Mouse (Mus musculus) Muller cell, postnatal 12 days (primary cell): Measurements from ENCODE around the gene Ccdc93.

ENCODE experiments used
- DNase-seq: peaks from one replicate; pipeline ENCODE4 v3.0.0-alpha.2; 2015; ENCODE audit errors: inconsistent ontology term

The Ccdc93 gene

GRCm38 (mm10) chr1:121511966-121512365 is 81.1 kb downstream of the Ccdc93 start:
- no peak for DNase-seq

- no peak for DNase-seq
Measured at GRCm38 (mm10) chr1:121518609-121519008, 87.8 kb downstream of the Ccdc93 start.

DNA sequence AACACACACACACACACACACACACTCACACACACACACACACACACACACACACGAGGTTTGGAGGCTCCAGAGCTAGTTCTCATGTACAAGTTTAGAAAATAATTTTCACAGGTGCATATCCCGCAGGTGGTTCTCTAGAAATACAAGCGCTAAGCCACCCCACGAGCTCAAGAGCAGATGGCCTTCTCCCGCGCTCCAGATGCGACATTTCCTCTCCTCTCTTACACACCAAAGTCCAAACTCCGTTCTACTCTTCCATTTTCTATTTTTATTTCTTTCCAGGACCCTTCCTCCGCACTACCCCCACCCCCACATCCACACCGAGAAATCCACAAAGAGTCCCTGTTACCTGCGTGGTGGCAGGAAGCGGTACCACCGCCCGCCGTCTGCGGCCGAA is 96.2 kb downstream of the Ccdc93 start:
- no peak for DNase-seq

DNA sequence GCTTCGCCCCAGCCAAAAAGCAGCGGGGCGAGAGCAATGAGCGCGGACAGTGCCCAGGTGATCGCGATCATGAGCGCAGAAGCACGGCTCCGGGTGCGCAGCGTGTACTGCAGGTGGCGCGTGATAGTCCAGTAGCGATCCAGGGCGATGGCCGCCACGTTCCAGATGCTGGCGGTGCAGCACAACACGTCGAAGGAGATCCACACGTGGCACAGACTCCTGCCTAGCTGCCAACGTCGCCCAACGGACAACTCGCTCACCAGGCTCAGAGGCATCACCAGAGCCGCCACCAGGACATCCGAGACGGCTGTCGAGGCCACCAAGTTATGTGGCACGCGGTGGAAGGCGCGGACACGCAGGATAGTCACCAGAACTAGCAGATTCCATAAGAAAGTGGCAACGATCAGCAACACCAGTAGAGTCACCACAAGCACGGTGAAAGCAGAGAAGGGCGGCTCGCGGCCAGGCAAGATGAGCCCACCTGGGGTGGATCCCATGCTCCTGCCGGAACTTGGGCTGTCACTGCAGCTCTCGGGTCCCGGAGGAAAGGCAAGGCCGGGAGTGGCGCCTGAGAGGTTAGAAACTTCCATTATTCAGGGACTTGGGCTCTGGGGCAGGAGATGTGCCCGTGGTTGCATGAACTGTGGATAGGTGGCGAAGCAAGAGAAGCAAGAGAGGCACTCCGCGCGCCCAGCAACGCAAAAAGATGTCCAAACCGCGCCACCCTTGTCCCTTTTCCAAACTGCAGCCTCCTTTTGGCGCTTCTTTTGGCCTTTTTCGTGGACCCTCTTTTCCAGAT is 97.0 kb downstream of the Ccdc93 start:
- DNase-seq, result peak; percentile 5

GRCm38 (mm10) chr1:121528399-121528720 is 97.5 kb downstream of the Ccdc93 start, which contains the start of gene Htr5b:
Gene Htr5b (minus strand): TSS chr1:121528465.
- DNase-seq, result peak; percentile 62

DNA sequence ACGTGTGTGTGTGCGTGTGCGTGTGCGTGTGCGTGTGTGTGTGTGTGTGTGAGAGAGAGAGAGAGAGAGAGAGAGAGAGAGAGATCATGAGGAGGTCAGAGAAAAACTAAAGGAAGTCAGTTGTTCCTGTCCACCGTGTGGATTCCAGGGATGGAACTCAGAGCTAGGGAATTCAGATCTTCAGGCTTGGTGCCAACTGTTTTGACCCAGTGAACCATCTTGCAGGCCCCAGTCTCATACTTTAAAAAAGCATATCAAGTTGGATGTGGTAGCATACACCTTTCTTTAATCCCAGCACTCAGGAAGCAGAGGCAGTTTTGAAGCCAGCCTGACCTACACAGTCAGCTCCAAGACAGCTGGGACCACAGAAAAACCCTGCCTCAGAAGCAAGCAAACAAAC is 98.4 kb downstream of the Ccdc93 start:
- DNase-seq, result no peak

GRCm38 (mm10) chr1:121531439-121531838 is 100.6 kb downstream of the Ccdc93 start:
- no peak for DNase-seq

DNA sequence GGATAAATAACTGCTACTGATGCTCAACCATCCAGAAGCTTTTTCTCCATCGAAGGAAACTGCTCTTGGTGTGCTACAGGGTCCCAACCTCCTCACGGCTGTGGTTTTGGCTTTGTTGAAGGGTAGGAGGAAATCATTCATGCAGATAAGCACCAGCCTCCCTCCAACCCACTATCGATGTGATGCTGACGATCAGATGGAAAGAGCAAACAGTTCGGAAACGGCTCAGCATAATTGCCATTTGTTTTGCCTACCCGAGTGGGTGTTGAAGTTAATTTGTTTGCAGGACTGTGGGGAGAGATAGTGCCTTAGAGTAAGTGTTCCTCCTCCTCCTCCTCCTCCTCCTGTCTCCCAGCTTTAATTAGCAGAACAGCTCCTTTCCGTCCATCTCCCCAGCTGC is 109.5 kb downstream of the Ccdc93 start:
- no peak for DNase-seq

DNA sequence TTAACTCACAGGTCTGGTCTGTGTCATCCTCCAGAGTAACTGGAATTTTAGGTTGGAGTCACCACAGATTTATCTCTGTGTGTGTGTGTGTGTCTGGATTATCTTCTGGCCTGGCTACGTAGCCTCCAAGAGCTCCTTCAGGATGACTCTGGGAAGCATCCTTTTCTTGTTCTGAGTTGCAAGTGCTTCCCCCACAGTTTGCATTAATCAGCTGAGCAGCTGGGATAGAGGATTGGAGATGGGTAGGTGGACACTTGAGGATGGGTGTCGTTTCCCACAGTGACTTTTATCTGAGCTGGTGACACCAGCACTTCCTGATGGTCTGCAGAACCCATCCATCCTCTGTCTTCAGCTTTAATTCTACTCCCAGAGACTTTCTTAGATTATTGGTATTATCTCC is 116.0 kb downstream of the Ccdc93 start:
- no peak for DNase-seq

- DNase-seq, result no peak
Measured at GRCm38 (mm10) chr1:121548667-121549066, 117.8 kb downstream of the Ccdc93 start.

DNA sequence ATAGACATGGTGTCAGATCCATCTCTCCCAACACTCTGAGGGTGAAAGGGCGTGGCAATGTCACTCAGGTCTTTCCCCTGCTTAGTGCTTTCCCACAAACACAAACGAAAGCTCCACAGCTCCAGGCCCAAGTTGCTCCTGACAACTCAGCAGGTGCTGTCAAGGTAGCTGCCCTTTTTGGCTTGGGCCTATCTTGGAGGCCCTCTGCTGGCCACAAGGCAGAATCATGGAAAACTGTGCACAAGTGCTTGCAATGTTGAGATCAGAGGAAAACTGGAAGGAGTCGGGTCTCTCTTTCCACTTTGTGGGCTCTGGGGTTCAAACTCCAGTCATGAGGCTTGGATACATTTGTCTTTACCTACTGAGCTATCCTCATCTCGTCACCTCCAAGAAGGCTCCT is 118.6 kb downstream of the Ccdc93 start:
- DNase-seq, result no peak

DNA sequence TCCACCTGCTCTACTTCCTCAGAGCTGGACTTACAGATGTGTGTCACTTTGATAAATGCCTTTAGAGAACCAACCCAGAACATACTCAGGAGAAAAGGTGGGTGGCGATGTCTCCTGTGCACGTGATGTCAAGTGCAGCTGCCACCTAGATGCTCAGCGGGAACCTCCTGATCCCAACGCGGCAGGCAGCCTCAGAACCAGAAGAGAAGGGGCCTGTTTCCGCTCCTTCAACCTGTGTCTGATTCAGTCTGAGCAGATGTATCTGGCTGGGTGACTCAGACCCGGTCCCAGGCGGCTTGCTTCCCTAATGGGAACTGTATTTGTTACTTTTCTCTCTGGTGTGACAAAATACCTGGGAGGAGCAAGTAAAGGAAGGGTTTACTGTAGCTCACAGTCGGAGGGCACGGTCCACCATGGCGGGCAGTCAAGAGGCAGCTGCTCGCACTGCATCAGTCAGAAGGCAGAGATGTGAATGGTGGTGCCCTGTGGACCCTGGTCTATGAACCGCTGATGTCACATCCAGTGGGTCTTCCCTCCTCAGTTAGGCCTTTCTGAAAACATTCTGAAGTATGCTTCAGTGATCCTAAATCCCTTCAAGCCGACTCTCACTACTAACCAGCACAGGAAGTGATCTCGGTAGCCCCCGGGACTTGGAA is 120.1 kb downstream of the Ccdc93 start:
- DNase-seq, result no peak

- no peak for DNase-seq
Measured at GRCm38 (mm10) chr1:121551457-121551835, 120.6 kb downstream of the Ccdc93 start.
